Mouse (Mus musculus): ENCODE measurements around the gene Pole3. TPM values are rescaled to one million over a fixed set of nuclear protein-coding genes. Genes with fewer than 3 reads are reported as not detected.
"Not testable (repeated sequence)": the region's sequence is repeated elsewhere in the genome, so short reads cannot be mapped to it uniquely, and the experiment has no call there.

Pole3 gene
- total RNA-seq, 4 experiments from 2014 or later = 55.6 to 59.0 (median 58.2) TPM

DNA sequence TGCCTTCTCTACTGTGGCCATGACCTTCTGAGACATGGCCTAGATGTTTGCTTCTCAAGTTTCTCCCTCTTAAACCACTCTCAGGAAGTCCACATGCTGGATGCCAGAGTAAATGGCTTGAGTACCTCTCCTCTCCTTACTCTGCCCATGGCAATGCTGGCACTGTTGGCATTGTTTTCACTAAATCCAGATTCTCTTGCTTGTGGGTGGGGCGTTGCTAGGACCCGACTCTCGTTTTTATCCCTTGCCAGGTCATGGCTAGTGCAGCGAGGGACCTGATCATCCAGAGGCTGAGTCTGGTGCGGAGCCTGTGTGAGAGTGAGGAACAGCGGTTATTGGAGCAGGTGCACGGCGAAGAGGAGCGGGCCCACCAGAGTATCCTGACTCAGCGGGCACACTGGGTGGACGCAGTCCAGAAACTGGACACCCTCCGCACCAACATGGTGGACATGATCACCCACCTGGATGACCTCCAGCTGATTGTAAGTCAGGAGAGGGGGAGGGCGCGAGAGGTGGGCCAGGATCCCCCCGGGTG is 38.6 kb downstream of the Pole3 start:
- DNase-seq = no peak

DNA sequence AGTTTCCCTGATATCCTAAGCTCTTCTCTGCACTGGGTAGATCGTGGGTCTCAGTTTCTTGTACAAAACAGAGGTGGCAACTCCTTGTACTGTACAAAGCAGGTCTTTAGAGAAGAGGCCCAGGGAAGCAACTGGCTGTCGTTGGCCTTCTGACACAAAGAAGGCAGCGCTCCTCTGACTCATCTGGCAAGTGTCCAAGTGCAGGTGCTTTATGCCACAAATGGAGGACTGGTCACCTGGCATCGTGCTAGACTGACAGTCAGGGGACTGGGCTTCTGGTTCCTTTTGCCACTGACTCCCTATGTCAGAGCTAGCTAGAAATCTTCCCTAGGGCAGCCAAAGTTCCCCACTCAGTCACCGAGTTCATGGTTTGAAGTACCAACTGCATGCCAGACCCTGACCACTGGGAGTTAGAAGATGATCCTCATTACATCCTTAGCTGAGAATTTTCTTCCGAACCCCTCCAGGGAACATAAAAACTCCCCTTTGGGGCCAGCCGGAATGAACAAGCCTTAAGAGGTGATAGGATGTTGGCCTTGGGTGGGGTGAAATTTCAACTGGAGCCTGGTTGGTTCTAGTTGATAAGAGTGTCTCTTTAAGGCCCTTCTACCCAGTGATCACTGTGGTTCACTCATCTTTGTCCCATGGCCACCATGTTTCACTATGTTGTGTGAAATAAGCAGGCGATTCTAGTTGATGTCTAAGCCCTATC is 39.3 kb downstream of the Pole3 start:
- no peak for DNase-seq

DNA sequence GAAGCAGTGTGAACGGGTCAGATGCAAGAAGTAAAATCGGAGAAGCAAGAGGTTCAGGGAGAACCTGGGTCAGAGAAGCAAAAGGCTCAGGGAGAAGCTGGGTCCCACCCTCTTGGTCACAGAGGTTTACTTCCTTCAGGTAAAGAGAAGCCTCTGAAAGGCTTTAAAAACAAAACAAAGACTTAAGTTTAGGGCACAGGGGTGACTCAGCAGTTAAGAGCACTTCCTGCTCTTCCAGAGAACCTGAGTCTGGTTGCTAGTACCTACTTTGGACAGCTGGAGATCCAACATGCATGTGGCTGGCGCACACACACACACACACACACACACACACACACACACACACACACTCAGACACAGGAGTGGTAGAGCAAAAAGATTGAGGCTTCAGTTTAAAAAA is 39.9 kb downstream of the Pole3 start:
- no peak for DNase-seq

- no peak for DNase-seq
Observed at GRCm38 (mm10) chr4:62480709-62481605, 43.9 kb downstream of the Pole3 start.

DNA sequence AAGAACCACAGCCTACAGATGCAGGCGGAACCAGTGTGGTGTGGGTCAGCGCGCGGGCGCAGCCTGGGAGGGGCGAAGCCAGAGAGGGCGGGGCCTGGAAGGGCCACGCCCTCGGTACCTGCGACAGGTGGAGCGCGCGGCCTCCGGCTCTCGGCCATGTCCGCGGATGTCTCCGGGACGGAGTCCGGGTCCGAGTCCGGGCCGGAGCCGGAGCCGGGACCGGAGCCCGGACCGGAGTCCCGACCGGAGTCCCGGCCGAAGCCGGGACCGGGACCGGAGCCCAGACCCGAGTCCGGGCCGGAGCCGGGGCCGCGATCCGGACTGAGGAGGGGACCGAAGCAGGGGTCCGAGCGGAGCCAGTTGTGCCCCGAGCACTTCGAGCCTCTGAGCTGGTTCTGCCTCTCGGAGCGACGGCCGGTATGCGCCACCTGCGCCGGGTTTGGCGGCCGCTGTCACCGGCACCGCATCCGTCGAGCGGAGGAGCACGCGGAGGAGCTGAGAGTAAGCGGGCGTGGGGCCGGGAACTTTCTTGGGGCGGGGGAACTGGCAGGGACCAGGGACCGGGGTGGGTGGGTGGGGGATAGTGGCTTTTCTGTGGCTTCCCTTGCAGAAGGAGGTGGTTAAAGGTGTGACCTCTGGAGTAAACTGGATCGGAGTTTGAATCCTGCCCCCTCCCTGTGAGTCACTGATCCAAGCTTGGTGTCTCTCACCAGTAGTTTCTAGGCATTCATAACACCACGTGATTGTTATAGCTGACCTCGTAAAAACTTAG is 44.7 kb downstream of the Pole3 start, which contains the start of gene Bspry:
Gene Bspry (plus strand): TSS at position 117 of the 772 bp plus-strand sequence.
- no peak for DNase-seq

GRCm38 (mm10) chr4:62479593-62479936 is 45.3 kb downstream of the Pole3 start:
- not testable (repeated sequence) for DNase-seq

GRCm38 (mm10) chr4:62477542-62478244 is 47.2 kb downstream of the Pole3 start:
- no peak for DNase-seq

DNA sequence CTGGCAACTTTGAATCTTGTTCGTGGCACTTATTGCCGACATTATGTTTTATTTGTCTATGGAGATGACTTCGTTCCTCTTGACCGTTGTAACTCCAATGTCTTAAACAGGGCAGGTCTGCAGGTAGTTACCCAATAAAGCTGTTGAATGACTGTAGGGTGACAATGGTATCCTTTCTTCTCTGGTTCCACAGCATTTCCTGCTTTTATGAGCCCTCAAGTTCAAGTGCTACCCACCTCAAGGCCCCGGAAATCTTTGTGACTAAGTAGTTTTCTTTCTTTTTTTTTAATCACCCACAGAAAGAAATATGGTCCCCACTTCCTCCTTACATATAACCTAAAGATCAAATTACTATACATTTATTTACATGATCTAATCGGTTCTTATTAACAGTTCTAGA is 49.1 kb downstream of the Pole3 start:
- no peak for DNase-seq

DNA sequence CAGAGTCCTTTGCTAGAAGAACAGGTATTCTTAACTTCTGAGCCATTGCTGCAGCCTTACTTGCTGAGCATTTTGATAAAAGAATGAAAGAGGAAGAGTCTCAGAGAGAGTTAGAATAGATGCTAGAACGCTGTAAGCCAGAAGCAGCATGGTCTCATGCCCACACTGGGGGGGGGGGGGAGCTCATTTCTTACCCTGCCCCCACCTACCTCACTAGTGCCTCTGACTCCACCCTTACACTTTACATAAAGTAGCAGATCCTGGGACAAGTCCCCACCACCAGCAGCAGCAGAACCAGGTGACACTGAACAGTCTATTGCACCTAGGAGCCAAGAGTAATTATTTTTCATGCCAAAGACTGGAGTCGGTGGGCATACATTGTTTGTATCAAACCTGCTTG is 49.7 kb downstream of the Pole3 start:
- no peak for DNase-seq

Other genes with a start within 250 kb of the Pole3 start
- gene Fkbp15, start 164.5 kb downstream of the Pole3 start, total RNA-seq (2022) = 10 to 100 TPM; 35.0 to 56.7 (median 46.2) TPM
- 10 to 100 TPM; 44.5 to 59.7 (median 49.9) TPM for gene Slc31a1, start 164.3 kb downstream of the Pole3 start, total RNA-seq (2022)
- gene Cdc26, start 116.4 kb downstream of the Pole3 start, total RNA-seq (2022) = 10 to 100 TPM; 74.3 to 90.8 (median 78.5) TPM
- gene Prpf4, start 116.3 kb downstream of the Pole3 start, total RNA-seq (2022) = 10 to 100 TPM; 28.6 to 37.7 (median 31.1) TPM
- 1 to 10 TPM in 2 of 4 experiments, under 1 TPM in 1, not detected in 1; 0.21 to 2.4 (median 1.2) TPM for gene Rnf183, start 89.8 kb downstream of the Pole3 start, total RNA-seq (2022)
- gene Wdr31, start 54.2 kb downstream of the Pole3 start, total RNA-seq (2022) = 1 to 10 TPM; 1.8 to 7.0 (median 4.8) TPM
- 10 to 100 TPM in 2 of 4 experiments, 1 to 10 TPM in 2; 5.5 to 32.9 (median 15.0) TPM for gene Bspry, start 45.0 kb downstream of the Pole3 start, total RNA-seq (2022)
- gene Hdhd3, start 21.6 kb downstream of the Pole3 start, total RNA-seq (2022) = 10 to 100 TPM; 13.7 to 35.8 (median 23.6) TPM
- gene Alad, start 5.2 kb downstream of the Pole3 start, total RNA-seq (2022) = 100 to 1,000 TPM; 135 to 180 (median 162) TPM
- gene 4933430I17Rik, start 301 bp upstream of the Pole3 start, total RNA-seq (2022) = 1 to 10 TPM in 1 of 4 experiments, under 1 TPM in 3; 0.35 to 1.3 (median 0.47) TPM
- 10 to 100 TPM; 30.0 to 44.5 (median 38.0) TPM for gene Rgs3, start 34.8 kb upstream of the Pole3 start, total RNA-seq (2022)